Mouse (Mus musculus): ENCODE measurements around the gene Hyal2.

Gene Hyal2

DNA sequence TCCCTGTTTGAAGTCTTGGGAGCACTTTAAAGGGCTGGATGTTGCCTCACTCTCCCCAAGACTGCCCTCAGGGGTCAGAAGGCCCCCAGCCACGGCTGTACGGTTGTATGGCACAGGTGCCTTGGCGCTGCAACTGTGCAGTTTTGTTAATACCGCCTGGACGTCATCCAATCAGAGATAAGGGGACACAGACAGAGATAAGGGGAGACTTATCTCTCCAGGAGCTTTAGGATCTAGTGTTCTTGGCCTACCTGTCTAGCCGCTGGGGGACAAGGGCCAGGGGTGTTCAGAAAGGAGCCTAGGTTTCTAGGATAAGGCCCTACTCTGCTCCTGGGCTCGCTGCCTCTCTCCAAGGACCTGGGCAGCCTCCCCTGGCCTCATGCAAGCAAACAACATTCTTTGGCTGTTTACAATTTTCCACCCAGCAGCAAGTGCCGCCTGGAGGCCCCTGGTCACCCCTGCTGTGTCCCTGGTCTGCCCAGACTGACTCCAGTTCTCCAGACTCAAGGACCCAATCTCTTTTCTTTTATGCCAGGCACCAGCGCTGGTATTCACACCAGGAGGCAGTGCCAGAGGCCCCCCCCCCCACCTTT lies 40.0 kb downstream of the Hyal2 start:
- in situ Hi-C loops (cut with MboI; ENCODE audit: low sequenced_read_pairs) = no loop called here

DNA sequence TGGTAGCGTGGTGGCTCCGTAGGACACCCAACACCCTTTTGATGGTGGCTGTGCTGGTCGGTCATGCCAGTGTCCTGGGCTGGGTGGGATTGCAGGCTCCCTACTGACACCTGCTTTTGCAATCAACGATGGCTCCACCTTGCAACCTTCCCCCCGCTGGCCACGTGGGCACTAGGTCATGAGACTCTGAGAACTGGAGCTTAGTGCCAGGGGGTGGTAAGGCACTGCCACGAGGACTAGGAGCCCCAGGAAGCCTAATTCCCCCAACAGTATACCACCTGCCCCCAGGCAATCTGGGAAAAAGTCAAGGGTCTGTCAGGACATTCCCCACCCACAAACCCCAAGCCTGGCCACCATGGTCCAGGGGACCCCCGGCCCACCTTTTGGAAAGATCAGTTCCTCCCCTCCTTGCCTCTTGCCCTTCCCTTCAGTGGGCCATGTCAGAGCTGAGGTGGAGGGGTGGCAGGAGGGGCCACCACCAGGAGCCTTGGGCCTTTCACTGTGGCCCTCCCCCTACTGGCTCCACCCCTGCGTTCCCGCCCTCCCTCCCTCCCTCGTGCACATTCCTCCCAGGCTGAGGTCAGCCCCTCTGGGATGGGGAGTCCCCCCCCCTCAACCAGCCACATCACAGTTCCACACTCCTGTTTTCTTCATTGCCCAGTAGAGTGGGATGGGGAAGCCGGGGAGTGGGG lies 41.1 kb downstream of the Hyal2 start, which contains the start of gene Sema3b:
Gene Sema3b (minus strand): TSS at position 489 of the 692 bp plus-strand sequence.
- in situ Hi-C loops (cut with MboI; ENCODE audit: low sequenced_read_pairs) = no loop called here

DNA sequence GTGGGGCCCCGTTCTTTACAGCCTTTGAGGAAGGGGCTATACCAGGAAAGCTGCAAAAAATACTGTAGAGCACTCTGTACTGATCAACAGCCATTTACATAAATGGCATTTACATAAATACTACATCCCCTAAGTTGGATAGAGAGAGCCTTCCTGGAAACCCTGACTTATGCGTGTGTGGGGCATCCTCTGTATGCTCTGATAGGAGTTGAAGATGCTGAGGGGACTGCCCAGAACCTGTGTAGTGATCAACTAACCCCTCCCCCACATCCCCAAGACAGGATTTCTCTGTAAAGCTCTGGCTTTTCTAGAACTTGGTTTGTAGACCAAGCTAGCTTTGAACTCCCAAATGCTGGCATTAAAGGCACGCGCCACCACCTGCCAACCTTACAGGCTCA lies 41.7 kb downstream of the Hyal2 start:
- in situ Hi-C loops (cut with MboI; ENCODE audit: low sequenced_read_pairs) = no loop called here

DNA sequence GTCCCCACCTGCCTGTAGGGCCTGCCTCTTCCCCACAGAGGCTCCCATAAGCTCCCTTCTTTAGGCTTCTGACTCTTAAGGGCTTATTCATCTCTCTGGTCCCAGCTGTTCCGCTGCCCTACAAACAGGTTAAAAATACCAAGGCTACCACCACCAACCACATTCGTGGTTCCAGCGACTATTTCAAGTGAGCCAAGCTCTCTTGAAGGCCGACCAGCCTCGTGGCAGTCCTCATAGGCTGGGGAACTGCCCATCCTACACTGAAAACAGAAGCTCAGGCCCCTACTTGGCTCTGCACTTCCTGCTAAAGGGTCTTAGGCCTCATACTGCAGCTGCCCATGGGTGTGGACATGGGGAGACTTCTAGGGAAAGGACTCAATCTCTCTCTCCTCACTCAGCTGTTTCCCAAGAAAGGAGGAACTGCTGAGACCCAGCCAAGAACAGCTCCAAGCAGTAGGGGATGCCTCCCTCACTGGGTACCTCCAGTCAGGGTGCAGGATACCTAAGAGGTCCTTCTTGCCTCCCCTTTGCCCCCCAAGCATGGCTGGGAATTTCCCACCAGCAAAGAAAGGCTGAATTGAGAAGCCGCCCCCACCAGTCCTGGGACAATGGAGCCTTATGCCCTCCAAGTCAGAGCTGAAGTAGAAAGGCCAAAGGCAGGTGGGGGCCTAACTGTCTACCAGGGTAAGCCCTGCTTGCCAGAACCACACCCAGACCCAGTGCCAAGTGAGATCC lies 43.9 kb downstream of the Hyal2 start:
- in situ Hi-C loops (cut with MboI; ENCODE audit: low sequenced_read_pairs) = no loop called here

DNA sequence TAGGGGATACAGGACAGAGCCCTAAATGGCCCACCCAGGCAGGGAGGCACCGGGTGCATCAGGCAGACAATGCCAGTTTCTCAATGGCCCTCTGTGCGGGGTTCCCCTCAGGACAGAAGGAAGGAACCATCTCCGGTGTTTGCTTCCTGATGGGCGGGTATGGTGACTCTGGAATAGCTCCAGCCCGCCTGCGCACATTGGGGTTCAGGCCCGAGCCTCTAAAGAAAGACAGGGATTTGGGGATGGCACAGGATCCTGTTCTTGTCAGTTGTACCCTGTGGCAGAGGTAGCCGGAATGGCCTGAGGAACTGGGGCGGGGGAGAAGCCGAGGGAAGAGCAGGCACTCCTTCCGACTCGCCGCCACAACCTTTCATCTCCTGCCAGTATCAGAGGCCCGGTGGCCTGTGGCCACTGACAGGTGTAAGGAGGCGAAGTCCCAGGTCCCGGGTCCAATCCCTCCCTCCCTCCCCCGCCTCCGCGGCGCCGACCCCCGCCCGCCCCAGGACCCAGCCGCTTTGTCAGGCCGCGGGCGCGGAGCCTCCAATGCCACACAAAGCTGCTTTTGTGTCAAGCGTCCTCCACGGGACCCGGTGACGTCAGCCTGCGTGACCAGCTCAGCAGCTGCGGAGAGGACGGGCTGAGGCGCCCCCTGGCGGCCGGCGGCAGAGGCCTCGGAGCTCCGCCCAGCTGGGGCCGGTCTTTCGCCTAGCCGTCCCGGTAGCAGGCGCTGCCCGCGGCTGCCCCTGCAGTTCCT lies 44.6 kb downstream of the Hyal2 start:
- in situ Hi-C loops (cut with MboI; ENCODE audit: low sequenced_read_pairs) = no loop called here

DNA sequence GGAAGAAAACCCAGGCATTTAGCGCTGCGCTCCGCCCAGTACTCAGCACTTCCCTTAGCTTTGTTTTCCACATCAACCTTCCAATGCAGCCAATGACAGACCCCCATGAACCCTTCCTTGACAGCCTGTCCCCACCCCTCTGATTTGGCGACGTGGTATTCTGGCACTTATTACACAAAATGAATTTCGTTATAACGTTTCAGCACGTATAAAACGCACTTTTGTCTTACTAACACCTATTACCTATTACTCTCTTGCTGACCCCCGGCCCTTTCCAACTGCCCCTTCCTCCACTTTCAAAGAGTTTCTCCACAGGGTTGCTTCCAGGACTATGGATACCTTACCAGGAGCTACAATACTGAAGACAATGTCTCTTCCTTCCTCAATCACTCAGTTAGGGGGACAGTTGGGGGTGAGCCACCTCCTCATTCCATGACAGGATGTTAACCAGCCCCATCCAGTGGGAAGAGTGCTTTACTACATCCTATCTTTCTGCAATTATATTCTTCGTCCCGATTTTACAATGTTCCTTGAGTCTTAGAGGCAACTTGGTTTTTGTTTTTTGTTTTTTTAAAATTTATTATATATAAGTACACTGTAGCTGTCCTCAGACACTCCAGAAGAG lies 45.3 kb downstream of the Hyal2 start:
- in situ Hi-C loops (cut with MboI; ENCODE audit: low sequenced_read_pairs) = no loop called here

DNA sequence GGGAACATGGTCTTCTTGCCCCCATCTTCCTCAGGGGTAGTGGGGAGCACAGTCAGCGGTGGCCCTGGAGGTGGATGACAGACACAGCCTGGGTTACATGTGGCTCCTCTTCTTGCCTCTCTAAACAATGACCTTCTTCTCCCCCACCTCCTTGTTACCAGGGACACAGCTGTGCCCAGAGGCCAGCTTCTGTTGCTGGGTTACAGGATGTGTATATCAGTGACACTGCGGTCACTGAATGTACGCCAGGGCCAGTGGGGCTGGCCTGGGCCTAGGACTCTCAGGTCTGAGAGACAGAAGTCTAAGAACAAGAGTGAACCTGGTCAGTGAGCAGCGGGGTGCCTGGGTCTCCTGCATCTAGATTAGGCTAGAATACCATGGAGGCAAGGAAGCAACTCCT lies 47.3 kb downstream of the Hyal2 start:
- in situ Hi-C loops (cut with MboI; ENCODE audit: low sequenced_read_pairs) = no loop called here

DNA sequence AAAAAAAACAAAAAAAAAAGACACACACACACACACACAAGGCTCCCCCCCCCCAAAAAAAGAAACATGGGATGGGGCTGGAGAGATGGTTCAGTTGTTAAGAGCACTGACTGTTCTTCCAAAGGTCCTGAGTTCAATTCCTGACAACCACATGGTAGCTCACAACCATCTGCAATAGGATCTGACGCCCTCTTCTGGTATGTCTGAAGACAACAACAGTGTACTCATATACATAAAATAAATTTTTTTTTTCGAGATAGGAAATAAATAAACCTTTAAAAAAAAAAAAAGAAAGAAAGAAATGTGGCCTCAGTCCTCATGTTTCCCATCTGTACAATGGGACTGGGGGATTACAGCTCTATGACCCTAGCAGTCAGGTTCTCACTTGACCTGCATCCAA lies 49.7 kb downstream of the Hyal2 start:
- in situ Hi-C loops (cut with MboI; ENCODE audit: low sequenced_read_pairs) = no loop called here

DNA sequence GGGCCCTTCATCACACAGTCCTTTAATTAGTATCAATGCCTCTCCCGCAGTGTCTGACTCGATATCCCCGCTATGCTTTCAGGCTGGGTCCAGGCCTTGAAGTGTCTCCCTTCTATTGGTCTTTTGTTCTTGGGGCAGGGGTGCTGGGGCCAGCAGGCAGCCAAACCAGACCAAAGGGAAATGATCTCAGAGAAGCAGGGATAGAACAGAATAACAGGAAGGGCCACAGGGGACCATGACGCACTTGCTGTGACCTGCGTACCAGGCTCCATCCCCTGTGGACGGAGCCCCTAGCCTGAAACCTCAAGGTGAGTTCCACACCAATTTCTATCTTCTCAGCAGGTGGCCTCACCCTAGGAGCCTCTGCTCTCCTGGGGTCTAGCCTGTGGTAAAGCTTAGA lies 50.4 kb downstream of the Hyal2 start:
- in situ Hi-C loops (cut with MboI; ENCODE audit: low sequenced_read_pairs) = no loop called here

DNA sequence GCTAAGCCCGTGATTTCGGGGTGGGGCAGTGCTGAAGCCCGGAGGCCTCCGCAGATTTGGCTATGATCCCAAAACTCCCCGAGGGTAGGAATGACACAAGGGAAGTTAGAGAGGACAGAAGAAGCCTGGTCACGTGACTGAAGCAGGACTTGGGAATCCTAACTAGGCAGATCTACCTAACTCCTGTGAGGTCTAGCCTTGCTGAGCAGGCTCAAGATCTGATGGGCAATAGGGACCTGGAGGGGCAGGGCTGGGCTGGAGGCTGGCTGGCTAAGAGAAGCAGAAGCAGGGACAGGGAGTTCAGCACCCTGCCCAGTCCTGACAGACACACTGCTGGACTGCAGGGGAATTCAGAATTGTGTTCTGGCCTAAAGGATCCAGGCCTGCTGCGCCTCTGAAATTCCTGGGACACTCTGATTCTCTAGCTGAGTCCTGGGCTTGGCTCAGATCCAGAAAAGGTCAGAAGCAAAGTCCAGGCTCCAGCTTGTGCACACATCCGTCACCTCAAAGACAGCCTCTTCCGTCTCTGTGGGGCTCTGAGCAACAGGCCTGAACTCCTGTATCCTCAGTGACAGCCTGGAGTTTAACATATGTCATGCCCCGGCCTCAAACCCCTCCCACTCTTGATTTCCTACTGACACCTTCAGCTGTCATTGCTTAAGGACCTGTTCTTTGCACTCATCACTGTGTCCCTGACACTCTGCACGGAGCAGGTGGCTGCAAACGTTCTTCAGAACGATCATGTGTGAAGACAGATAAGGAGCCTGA lies 51.2 kb downstream of the Hyal2 start:
- in situ Hi-C loops (cut with MboI; ENCODE audit: low sequenced_read_pairs) = no loop called here

DNA sequence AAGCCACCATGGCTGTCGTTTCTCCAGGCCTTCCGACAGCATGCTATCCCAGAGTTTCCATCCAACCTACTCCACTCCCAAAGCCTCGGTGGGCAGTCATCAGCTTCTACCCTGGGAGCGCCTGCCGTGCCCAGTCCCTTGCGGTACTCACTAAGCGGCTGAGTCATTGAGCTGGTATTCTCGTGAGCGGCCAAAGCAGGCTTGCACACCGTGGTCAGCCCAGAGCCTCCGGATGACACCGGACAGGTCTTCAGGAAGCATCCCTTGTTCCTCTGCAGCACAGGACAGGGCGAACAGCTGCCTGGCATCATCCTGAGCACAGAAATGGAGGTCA lies 51.8 kb downstream of the Hyal2 start:
- in situ Hi-C loops (cut with MboI; ENCODE audit: low sequenced_read_pairs) = no loop called here

DNA sequence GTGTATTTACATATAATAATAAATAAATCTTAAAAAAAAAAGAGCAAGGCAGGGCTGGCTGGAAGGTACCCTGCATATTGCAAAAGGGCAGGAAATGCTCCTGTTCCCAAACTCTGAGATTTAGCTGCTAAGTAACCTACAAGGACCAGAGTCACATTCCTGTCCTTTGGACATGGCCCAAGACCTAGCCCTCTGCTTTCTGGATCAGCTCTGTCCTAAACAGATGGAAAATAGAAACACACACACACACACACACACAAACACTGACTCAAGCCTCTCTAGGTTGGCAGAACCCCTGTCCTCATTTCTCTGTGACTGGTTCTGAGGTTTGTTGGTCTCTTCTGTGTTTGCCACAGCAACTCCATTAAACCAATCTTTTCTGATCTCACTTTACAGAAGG lies 53.2 kb downstream of the Hyal2 start:
- in situ Hi-C loops (cut with MboI; ENCODE audit: low sequenced_read_pairs) = no loop called here

Data from CH12F3 (cell line).